Mouse (Mus musculus): ENCODE data around the gene Elof1.
"Not testable (repeated sequence)": the region's sequence is repeated elsewhere in the genome, so short reads cannot be mapped to it uniquely, and the experiment has no call there.

Elof1 gene

DNA sequence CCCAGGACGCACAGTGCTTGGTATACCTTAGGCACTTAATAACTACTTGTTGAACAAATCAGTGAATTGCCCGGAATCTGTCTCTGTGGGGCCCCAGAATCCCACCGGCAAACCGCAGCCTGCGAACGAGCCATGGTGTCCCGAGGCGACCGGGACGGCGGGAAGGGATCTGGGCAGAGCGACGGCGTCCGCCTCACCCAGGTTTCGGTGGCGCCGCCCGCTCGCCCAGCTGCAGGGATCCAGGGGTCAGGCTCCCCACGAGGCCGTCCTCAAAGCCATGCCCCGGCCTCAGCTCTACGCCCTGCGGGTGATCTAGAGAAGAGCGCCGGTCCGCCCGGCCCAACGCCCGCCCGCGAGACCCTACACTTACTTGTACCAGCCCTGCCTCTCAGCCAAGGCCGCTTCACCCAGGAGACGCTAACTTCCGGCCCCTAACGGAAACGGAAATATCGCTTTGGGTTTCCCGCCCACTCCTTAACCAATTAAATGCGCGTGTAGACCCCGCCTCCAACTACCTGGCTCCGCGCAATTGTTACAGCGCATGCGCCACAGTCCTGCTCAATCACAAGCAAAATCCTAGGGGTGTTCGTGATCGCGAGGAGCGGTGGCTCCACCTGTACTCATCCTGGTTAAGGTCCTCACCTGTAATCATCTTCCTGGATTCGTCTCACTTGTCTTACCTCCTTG, at the start of gene Elof1:
Gene Elof1 (minus strand): TSS at position 433 of the 687 bp plus-strand sequence.
- DNase-seq (ENCODE audit: low spot score), result peak; percentile 96

GRCm38 (mm10) chr9:22166686-22167085, 49.7 kb upstream of the Elof1 start:
- no peak for DNase-seq (ENCODE audit: low spot score)

DNA sequence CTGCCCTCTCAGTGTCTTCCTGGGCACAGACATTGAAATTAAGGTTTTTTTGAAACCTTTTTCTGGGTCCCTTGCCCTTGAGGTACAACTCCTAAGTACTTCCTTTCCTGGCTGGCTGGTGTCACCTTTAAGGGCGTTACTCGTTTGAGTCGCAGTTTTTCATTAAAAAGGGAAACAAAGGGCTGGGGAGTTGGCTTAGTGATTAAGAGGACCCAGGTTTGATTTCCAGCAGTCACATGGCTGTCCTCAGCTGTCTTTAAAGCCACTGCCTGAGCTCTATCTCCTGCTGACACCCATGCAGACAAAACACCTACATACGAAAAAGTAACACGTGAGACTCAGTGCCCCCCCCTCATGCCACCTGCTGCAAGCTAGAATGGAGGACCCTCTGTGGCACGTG, 49.0 kb upstream of the Elof1 start:
- no peak for DNase-seq (ENCODE audit: low spot score)

GRCm38 (mm10) chr9:22164711-22165668, 48.0 kb upstream of the Elof1 start:
- DNase-seq (ENCODE audit: low spot score), result no peak

- DNase-seq (ENCODE audit: low spot score), result no peak
Measured at GRCm38 (mm10) chr9:22162912-22163311, 45.9 kb upstream of the Elof1 start.

- DNase-seq (ENCODE audit: low spot score), result no peak
Measured at GRCm38 (mm10) chr9:22162305-22162704, 45.3 kb upstream of the Elof1 start.

DNA sequence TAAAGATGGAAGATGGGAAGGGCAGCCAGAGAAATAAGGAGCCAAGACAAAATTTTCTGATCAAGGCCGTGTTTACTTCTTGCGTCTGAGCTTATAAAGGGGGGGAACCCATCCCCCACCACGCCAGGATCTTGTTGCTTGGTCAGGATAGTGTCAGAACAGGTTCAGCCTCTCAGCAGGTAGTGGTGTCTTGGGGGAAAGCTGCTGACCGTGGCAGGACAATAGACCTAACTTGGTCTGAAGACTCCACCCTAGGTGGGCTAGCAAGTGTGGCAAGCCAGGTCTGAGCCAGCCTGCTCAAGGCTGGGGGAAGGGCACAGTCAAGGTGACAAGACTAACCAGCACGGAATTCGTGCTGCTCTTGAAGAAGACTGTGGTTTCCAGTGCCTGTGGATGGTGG, 44.3 kb upstream of the Elof1 start:
- DNase-seq (ENCODE audit: low spot score), result no peak

DNA sequence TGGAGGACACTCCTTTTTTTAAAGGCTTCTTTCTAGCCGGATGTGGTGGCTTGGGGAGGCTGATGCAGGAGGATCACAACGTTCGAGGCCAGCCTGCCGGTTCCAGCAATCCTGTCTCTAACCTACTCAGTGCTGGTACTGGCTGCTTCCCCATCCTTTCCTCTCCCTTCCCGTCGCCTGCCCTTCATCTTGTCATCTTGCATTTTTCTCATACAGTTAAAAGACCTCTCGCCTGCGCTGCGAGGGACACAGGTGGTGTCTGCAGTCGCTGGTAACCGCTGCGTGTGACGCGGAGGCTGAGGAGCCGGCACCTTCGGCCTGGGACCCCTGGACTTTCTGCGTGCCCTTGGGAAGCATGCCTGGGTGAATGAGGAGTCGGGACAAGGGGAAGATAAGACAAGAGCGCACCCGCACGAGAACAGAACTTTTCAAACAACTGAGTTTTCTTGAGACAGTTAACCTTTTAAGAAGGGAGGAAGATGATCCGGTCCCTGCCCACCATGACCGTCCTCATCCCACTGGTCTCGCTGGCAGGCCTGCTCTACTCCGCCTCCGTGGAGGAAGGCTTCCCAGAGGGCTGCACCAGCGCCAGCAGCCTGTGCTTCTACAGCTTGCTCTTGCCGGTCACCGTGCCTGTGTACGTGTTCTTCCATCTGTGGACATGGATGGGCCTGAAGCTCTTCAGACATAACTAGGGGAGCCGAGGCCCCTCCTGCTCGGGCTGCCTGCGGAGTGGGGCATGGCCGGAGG, 40.7 kb upstream of the Elof1 start:
- DNase-seq (ENCODE audit: low spot score), result no peak

DNA sequence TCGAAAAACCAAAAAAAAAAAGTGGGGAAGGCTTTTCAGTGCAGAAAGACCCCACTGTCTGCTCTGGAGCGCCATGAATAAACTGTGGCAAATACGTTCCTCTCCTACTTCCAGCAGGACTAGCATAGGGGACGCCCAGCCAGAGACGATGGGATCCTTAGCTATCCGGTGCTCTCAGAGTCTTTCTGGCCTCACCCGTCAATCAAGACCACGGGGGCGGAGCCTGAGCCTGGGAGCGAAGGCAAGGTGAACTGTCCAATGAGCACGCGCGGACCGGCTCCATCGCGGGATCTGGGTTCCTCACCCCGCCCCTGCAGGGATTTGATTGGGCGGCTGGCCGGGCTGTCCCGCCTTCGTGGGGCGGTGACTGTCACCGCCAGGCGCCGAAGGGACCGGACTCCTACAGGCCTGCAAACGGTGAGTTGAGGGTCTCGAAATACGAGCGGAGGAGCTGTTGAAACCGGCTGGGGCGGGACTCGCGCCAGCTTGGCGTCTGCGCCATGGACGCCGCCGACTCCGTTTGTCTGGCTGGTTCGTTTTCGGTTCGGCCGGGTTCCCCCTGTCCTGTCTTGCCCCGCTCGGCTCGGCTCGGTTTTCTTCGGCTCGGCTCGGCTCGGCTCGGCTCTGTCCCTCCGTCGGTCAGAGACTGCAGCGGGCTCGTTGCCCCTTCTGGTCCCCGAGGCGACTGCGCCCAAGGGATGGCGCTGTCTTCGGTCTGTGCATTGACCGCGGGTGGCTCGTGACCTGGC, 39.7 kb upstream of the Elof1 start, which contains the start of gene Pigyl:
Gene Pigyl (plus strand): TSS at position 350 of the 749 bp plus-strand sequence.
- DNase-seq (ENCODE audit: low spot score), result peak; percentile 100

DNA sequence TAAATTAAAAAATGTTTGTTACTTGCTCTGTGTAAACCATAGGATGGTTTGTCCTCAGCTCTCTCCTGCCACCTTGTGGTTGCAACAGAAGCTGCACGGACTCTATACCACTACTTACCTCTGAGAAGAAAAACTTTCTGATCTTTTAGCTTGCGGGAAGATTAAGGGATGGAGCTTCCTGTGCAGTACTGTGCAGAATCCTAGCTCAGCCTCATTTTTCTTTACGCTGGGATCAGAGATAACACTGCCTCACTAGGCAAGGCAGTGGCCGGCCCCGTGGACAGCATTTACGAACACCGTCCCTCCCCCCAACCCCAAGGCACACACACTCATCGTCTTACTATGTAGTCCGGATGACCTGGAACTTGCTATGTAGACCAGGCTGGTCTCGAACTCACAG, 38.6 kb upstream of the Elof1 start:
- peak; percentile 82 for DNase-seq (ENCODE audit: low spot score)

GRCm38 (mm10) chr9:22153810-22154209, 36.8 kb upstream of the Elof1 start:
- no peak for DNase-seq (ENCODE audit: low spot score)

DNA sequence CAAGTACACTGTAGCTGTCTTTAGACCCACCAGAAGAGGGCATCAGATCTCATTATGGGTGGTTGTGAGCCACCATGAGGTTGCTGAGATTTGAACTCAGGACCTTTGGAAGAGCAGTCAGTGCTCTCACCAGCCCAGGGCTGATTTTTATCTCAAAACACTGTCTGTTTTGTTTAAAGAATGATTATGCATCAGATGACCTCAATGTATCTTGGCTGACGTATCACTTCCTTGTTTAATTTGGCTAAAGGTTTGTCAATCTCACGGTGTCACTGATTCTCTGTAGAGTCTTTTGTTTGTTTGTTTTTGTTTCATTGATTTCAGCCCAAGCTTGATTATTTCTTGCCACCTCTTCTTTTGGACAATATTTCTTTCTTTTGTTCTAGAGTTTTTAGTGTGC, 34.0 kb upstream of the Elof1 start:
- no peak for DNase-seq (ENCODE audit: low spot score)

DNA sequence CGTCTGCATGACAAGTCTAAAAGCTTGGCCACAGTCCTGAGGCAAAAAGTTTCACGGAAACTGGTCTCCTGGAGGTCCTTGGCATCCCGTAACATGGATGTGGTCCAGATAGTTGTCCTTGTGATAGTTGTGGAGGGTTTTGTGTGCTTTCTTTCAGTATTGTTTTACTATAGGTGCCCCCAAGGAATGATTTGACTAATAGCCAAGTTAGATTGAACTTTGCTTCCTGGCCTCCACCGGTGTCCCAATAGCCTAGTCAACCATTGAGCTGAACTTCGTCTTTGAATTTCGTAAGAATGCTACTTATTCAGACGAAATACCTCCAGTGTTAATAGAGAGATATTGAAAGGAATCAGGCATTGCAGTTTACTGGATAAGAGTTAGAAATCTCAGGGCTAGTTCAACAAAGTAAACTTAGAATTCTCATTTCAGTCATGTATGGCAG, 33.3 kb upstream of the Elof1 start:
- not testable (repeated sequence) for DNase-seq (ENCODE audit: low spot score)

- DNase-seq (ENCODE audit: low spot score), result no peak
Measured at GRCm38 (mm10) chr9:22149426-22150248, 32.7 kb upstream of the Elof1 start.

- no peak for DNase-seq (ENCODE audit: low spot score)
Measured at GRCm38 (mm10) chr9:22144304-22144965, 27.5 kb upstream of the Elof1 start.

DNA sequence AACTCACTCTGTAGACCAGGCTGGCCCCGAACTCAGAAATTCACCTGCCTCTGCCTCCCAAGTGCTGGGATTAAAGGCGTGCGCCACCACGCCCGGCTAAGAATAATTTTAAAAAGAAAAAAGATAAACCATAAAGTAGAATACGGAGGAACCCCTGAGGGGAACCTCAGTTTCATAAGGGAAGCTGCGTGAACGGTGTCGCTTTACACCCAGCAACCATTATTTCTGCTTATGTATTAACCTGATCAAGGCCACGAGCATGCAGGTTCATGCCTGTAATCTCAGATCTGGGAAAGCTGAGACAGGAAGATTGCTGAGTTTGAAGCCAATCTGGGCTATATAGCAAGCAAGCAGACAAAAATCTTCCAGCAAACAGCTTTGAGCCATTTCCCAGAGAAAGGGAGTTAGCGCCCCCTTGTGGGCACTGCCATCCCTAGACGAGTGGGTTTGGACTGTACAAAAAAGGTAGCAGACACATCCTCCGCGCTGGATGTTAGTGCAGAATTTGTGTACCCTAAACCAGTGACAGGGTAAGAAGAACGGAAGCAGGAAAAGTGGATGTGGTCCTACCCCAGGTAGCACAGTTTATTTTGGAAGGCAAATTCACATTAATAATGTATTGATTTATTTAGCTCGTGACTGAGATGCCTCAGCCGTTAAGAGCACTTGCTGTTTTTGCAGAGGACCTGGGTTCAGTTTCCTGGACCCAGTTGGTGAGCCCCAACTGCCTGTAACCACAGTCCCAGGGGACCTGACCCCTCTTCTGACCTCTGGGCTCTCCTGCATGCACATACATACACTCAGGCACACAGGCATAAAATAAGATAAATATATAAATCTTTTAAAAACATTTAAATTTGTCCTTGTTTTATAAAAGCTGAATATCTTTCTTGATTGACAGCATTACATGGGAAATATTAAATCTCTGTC, 26.4 kb upstream of the Elof1 start:
- DNase-seq (ENCODE audit: low spot score), result peak; percentile 90

- no peak for DNase-seq (ENCODE audit: low spot score)
Measured at GRCm38 (mm10) chr9:22139746-22140145, 22.8 kb upstream of the Elof1 start.

GRCm38 (mm10) chr9:22138480-22138879, 21.5 kb upstream of the Elof1 start:
- DNase-seq (ENCODE audit: low spot score), result peak; percentile 62
